Mouse (Mus musculus) left cerebral cortex, postnatal 36 days (tissue): ENCODE results near the gene Acad12. TPM values are rescaled to one million over a fixed set of nuclear protein-coding genes. Genes with fewer than 3 reads are reported as not detected.
"Not testable (repeated sequence)": the region's sequence is repeated elsewhere in the genome, so short reads cannot be mapped to it uniquely, and the experiment has no call there.

Experiments
- DNase-seq, 2 experiments: peaks; one replicate each; pipeline ENCODE4 v3.0.0; 2021 to 2022; ENCODE audit warnings: low spot score in 2 of 2, mixed read lengths in 1 of 2
- intact Hi-C: fragments of 180-260 bp; cut with DNase I; formaldehyde crosslinking; loops from one replicate; pipeline ENCODE4 v1.15.1; 2025
- total RNA-seq, 2 experiments: library from RNA; stranded (reverse); gene quantifications; 2 replicates each; pipeline ENCODE4 v1.2.3; 2021

Gene Acad12
- total RNA-seq, 2 experiments from 2014 or later: 5.4 to 6.6 TPM

DNA sequence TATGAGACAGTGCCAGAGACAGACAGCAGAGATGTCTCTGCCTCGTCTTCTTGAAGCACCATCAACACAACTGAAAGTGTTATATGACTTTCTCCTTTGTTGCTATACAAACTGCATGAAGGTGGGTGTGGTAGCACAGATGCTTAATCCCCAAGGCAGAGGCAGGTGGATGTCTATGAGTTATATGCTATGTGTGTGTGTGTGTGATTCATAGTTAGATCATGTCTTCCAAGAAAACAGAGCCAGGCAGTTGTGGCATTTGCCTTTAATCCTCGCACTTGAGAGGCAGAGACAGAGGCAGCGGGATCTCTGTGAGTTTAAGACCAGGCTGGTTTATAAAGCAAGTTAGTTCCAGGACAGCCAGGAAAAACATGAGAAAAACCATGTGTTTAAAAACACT lies 4.5 kb upstream of the Acad12 start:
- DNase-seq: no peak
- intact Hi-C loops: no loop called here

DNA sequence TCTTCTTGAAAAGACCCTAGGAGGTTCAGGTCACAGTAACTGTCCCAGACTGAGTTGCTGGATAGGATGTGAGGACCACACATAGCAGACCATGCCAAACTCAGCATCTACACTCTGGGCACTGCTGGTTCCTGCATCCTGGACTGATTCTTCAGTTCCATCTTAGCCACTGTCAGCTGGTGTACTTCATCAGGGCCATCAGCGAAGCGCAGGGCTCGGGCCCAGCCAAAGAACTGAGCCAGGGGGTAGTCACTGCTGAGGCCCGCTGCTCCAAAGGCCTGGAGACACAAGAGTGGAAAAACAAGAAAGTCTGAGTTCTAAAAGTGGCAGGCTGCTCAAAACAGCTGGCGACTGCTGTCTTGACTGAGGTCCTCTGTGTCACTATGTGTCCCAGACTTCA lies 2.4 kb upstream of the Acad12 start:
- DNase-seq: no peak
- intact Hi-C loops: loop anchor here (1.0 to 2.0 kb wide), 2 partner anchors 22 to 56 kb away; no protein-coding TSS in a partner anchor

DNA sequence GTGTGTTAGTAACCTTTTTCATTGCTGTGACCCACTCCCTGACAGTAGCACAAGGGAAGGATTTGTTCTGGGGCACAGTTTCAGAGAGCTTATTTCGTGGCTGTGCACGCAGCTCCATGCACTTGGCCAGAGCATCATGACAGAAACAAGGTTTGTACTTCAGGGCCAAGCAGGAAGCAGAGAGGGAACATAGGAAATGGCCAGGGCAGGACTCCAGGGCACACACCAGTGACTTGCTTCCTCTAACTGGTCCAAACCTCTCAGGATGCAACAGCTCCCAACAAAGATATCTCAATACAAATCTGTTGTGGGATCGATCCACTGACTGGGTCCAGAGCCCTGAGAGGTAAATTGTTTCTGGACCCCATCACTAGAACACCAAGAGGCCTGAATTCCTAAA lies 3.8 kb downstream of the Acad12 start:
- DNase-seq, intact Hi-C loops: not testable (repeated sequence)

DNA sequence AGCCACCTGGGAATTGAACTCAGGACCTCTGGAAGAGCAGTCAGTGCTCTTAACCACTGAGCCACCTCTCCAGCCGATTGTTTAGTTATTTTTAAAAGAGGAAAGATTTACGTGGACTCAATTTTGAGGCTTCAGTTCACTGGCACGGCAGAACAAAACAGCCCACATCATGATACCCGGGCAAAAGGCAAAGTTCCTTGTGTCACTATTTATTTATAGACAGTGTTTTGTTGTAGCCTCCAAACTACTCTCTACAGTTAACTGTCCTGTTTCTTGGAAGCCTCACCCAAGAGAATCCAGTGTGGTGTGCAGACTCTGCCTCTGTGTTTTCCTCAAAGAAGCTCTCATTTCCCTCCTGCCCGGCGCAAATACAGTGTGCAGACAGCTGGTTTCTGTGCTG lies 6.7 kb downstream of the Acad12 start:
- intact Hi-C loops: no loop called here
- no peak for DNase-seq

DNA sequence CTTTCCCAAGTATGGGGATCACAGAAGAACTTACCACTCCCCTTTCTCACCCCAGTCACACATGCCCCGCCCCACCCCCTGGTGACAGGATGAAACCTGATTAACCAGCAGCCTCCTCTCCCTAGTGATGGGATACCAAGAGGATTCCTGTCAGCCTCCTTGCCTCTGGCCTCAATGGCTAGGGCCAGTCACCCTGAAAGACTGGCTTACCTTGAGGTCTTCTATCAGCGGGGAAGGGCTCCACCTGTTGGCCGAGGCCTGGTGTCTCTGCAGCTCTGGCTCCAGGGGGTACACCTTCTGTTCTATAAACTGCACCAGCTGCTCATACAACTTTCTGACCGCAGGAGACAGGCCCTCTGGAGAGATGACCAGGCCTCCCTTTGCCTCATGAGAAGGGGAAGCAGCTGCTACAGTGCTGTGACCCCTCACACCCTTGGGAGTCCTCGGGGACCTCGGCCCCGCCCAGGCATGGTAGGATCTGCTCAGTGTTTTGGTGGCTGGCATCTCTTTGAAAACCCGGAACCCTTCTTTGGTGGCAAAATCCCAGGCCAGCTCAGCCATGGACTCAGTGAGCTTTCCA lies 9.1 kb downstream of the Acad12 start:
- DNase-seq, intact Hi-C loops: not testable (repeated sequence)

DNA sequence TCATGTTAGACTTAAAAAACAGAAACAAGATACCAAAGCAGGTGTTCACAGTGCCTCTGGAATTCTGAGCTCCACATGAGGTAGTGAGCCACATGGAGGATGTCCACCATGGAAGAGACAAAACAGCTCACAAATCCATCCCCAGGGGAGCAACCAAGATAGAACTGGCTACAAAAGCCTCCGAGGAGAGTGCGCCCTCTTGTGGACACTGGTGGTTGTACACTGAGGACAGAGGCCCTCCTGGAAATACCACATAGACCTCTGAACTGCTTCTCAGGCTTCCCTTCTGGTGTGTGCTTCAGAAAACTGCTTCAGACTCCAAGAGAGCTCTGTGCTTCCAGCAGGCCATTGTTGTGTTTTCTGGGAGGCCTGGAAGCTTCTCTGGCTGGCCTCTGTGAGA lies 12.6 kb downstream of the Acad12 start:
- DNase-seq: peak; percentile 63 to 68
- intact Hi-C loops: no loop called here

DNA sequence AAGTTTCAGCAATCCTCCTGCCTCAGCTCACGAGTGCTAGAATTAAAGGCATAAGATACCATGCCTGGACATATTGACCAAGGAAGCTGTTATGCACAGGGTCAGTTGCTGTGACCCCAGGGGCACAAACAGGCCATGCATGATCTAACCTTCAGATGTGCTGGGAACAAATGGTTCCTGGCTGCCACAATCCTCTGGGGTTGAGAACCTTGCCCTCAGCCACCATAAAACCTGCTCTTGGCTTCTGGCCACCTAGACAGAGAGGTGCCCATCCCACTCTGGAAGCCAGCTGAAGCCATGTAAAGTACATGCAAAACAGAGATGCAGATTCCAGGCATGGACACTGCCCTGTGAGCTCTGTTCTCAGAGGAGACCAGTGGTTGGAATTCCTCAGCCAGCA lies 14.9 kb downstream of the Acad12 start:
- DNase-seq: not testable (repeated sequence)
- intact Hi-C loops: loop anchor here (2.0 to 5.0 kb wide), 2 partner anchors 37 to 57 kb away; no protein-coding TSS in a partner anchor

DNA sequence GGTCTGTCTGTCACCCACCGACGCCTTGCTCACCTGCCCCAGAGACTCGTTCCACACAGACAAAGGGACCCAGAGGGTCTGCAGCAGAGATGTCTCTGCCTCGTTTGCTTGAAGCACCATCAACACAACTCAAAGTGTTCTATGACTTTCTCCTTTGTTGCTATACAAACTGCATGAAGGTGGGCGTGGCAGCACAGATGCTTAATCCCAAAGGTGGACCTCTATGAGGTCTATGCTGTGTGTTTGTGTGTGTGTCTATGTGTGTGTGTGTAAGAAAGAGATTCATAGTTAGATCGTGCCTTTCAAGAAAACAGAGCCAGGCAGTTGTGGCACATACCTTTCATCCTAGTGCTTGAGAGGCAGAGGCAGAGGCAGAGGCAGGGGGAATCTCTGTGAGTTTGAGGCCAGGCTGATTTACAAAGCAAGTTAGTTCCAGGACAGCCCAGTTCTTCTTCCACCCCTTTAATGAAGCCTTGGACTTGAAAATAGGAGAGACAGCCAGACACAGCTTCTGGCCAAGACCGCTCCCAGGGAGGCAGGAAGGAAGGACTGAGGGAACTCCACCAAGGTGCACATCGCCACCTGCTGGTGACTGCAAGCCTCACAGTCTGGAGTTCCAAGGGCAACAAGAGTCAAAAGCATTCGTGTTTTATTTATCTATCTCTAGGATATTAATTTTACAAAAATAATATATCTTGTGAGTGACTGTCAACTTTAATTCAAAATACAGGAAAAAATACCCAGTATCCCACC lies 17.0 kb downstream of the Acad12 start:
- DNase-seq: peak; percentile 83 to 87
- intact Hi-C loops: loop anchor here (5.0 kb wide), 1 partner anchor 34 kb away; no protein-coding TSS in a partner anchor

DNA sequence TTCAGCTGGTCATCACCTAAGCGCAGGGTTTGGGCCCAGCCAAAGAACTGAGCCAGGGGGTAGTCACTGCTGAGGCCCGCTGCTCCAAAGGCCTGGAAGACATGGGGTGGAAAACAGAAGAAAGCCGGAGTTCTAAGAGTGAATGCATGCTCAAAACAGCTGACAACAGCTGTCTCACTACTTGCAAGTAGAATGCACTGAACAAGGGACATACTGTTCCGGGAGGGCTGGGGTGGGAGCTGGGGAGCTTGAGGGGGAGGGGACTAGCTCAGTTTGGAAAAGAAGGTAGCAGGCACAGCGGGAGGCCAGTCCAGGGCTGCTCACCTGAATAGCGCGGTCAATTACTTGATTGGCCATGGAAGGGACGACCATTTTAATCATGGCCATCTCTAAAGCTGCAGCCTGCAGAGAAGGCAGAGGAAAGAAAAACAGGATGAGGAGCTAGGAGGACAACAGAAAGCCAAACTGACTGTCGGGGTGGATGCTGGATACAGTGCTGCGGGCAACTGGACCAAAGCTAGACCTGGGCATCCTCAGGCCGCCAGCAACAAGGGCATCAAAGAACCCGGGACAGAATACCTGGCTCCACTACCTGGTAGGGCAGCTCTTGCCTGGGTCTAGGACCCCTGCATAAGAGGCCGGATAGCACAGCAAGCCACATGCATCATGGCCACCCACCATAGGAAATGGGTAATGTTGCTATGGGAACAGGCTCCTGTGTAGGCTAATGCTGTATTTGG lies 19.7 kb downstream of the Acad12 start:
- intact Hi-C loops: loop anchor here (1.0 kb wide), 1 partner anchor 22 kb away; no protein-coding TSS in a partner anchor
- no peak for DNase-seq

DNA sequence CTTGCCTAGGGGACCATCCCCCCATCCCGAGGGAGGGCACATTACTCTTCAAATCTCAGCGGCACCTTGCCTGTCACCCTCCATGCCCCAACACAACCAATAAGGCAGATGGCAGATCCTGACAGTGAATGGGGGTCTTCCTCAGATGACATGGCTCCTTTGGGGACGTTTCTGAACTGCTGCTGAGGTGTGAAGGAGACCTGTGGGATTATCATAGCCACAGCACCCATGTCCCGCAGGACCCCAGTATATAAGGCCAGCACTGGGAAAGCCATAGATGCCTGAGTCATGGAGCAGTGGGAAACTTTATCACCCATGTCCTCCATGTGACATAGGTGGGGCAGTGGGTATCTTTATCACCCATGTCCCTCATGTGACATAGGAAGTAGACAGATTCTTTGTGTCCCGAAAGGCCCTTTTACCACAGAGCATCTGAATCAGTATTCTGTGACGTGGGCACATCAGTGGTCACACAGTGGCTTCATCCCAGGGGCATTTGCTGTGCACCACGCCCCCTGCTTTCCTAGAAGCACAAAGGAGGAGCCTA lies 20.7 kb downstream of the Acad12 start:
- DNase-seq: no peak
- intact Hi-C loops: no loop called here

DNA sequence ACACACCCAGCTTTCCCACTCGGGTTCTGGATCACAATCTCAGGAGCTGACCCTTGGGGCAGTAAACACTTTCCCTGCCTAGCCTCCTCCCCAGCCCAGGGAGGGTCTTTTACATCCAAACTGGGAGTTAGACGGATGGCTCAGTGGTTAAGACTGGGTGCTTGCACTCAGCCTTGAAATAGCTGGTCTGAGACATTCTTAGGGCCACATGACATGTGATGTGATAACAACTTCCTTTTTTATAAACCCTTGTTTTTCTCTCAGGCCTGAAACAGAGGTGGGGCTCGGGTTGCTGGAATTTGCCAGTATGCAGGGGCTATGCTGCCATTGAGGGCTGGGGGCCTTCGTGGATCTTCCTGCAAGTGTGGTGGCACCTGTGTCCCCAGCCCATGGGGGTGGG lies 21.4 kb downstream of the Acad12 start:
- no peak for DNase-seq
- intact Hi-C loops: no loop called here

DNA sequence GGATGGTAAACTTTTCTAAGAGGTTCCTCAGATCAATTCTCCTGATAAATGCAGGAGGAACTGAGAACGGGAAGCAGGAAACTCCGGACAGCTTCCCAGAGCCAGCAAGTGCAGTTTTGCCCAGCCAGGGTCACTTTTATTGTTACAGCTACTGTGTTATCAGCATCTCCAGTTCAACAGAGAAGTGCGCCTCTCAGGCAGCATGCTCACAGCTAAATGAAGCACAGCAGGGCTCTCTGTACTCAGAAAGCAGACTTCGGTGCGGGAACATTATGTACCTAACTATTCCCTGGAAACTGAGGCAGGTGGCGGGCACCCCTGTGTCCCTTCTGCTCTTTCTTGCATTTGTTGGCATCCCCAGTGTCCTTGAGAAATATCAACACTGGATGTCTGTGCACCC lies 22.5 kb downstream of the Acad12 start:
- no peak for DNase-seq
- intact Hi-C loops: no loop called here

DNA sequence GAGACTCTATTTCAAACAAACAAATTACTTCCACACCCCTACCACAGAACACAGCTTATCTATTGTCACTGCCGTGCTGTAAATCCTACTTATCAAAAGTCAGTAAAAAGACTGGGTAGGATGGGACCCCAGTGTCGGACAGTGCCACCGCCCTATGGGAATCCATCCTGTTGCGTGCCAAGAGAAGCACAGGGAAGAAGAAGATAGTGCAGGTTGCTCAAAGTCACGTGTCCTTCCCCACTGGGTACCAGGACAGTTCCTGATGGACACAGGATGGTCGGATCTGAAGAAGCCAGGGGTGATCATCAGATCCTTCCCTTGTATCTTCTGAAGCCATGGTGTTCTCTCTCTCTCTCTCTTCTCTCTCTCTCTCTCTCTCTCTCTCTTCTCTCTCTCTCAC lies 23.0 kb downstream of the Acad12 start:
- intact Hi-C loops: no loop called here
- DNase-seq: no peak

DNA sequence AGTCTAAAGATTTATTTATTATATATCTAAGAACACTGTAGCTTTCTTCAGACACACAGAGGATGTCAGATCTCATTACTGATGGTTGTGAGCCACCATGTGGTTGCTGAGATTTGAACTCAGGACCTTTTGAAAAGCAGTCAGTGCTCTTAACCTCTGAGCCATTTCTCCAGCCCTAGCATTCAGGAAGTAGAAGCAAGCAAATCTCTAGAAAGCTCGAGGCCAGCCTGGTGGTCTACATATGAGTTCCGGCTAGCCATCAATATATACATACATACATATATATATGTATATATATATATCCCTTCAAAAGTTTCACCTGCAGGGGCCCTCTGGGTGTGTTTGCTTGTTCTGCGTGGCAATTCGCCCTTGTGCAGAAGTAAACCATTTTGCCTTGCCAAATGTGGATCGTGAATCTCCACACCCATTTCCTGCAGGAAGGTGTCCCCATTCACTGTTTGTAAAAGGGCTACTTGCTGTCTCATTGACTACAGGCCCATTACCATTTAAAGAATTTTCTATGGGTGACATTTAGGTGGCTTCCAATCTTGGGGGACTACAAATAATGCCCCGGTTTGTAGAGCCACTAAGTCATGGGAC lies 23.9 kb downstream of the Acad12 start:
- intact Hi-C loops: loop anchor here (5.0 kb wide), 1 partner anchor 48 kb away; the partner anchor contains the start of genes Adam1a, Gm42878 and Mapkapk5
- no peak for DNase-seq

DNA sequence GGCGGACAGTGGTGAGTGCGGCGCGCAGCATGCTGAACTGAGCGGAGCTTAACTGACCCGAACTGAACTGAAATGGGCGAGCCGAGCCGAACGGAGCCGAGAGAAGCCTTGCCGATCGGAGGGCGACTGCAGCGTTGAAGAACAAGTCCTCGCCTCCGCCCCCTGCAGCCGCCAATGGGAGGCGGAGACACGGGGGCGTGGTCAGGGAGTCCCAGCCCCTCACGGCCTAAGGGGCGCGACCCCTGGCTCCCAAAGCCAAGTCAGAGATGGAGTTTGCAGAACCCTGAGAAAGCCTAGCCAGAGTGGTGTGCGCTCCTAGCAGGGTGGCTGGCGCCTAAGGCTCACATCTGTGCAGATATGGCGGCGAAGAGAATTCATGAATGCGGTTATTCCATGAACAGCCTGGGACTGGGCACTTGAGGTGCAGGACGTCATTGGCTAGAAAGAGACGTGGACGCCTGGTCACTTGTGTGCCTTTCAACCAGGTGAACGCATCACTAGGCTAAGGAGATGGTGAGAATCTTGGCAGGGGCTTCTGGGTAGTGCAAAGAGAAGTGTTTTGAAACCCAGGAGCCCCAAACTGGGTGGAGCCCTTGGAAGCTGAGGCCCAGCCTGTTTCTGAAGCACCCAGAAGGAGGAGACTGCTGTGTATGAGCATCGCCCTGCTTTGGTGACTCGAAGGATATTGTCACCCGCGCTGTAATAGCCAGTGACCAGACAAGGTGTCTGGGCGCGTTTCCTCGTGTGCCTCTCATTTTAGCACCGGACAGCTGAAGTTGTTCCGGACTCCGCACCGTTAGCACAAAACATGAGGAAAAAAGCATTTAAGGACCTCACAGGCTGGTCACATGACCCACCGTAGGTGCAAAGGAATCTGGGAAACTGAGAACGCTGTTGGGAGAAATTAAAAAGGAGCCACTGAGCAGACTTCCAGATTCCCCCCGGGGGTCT lies 25.0 kb downstream of the Acad12 start, which contains the start of gene Aldh2:
Aldh2 (minus strand) TSS at position 374 of the 951 bp plus-strand sequence.
- intact Hi-C loops: loop anchor here (5.0 kb wide), 1 partner anchor 46 kb away; the partner anchor contains the start of genes Adam1a, Gm42878 and Mapkapk5
- peak; percentile 75 to 77 for DNase-seq

DNA sequence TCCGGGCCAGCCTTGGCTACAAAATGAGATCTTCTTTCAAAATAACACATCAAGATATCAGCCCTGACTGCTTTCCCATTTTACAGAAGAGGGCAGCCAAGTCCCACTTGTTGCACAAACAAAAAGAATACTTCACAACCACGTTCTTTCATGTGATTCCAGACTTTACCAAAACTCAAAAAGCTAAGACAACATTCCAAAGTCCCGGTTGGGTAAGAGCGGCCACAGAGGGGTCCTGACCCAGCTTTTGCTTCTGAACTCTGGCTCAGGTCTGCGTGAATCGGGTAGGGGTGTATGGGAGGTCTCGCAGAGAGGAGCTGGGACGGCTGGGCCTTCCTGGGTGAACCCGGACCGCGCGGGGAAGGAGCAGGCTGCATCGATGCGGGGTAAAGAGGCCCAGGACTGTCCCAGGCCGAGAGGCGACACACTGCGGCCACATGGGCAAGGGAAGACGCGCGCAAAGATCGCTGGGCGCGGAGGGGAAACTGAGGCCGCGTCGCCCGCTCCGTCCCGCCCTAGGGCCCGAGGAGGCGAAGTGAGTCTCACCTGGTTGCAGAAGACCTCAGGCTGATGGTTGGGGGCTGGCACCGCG lies 25.8 kb downstream of the Acad12 start:
- intact Hi-C loops: loop anchor here (5.0 kb wide), 1 partner anchor 46 kb away; the partner anchor contains the start of genes Adam1a, Gm42878 and Mapkapk5
- no peak for DNase-seq

DNA sequence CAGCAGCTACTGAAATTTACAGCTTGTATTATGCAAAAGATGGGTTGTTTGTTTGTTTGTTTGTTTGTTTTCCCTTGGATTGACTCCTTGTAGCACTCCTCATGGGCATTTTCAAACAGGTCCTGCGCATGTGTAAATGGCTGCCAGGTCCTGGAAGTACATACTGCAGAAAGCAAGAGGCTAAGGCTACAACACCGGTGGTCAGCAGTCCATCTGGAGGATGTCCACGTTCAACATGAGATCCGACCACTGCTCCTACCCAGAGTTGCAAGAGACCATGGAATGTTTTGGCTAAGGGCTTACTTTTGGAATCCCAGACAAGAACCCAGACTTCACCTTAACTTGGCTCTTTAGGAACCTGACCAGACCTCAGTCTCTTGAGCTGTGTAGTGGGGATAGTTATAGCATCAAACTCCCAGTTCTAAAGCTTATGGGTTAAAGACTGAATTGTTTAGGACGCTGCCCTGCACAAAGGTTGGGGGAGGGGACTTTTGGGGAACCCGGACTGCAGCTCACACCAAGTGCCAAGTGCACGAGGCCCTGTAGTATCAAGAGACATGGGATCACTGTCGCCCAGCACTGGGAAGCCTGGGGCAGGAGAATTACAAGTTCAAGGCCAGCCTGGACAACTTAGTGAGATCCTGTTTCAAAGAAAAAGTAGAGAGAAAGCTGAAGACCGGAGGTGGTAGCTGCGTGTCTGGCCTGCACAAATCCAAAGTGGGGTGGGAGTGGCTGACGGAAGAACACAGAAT lies 26.5 kb downstream of the Acad12 start:
- intact Hi-C loops: loop anchor here (5.0 kb wide), 1 partner anchor 45 kb away; the partner anchor contains the start of genes Adam1a, Gm42878 and Mapkapk5

More for the DNA sequence above, 26.5 kb downstream of the Acad12 start:
- DNase-seq: no peak
